Mouse (Mus musculus) kidney, embryonic 14.5 days (tissue): ENCODE measurements at regions not wholly inside any gene's neighbourhood (a gene's known extent, or its start where the extent isn't known, plus 50 kb on each side); places are given as distances from the start of the nearest gene placed in this dataset.

Experiments
- ATAC-seq: fragments of 200-750 bp; cut with Nextera tagmentation; 2 replicates; pipeline ENCODE4 v1.8.0; 2017; ENCODE audit warnings: moderate number of reproducible peaks, mild to moderate bottlenecking, moderate TSS enrichment, moderate library complexity; ENCODE audit not compliant: low FRiP score, low TSS enrichment
- H3K27ac ChIP-seq: fragments of 300-500 bp; sonication (generic); 2 replicates; pipeline ENCODE4 v1.5.1; 2014; ENCODE audit warnings: low read depth, mild to moderate bottlenecking, low read length, moderate library complexity, mixed read lengths
- H3K27me3 ChIP-seq: fragments of 300-500 bp; sonication (generic); 2 replicates; pipeline ENCODE4 v1.6.1; 2014; ENCODE audit warnings: mild to moderate bottlenecking, low read length; ENCODE audit not compliant: control insufficient read depth, insufficient read depth
- H3K36me3 ChIP-seq: fragments of 300-500 bp; sonication (generic); 2 replicates; pipeline ENCODE4 v1.6.1; 2014; ENCODE audit warnings: low read length, mixed read lengths; ENCODE audit not compliant: control insufficient read depth, insufficient read depth
- H3K4me1 ChIP-seq: fragments of 300-500 bp; sonication (generic); 2 replicates; pipeline ENCODE4 v1.6.1; 2014; ENCODE audit warnings: low read length, mixed read lengths; ENCODE audit not compliant: control insufficient read depth, insufficient read depth
- H3K4me2 ChIP-seq: fragments of 300-500 bp; sonication (generic); replicated peaks from 2 replicates; pipeline ENCODE4 v1.6.1; 2014; ENCODE audit warnings: low read depth, mild to moderate bottlenecking, low read length
- H3K4me3 ChIP-seq: fragments of 300-500 bp; sonication (generic); 2 replicates; pipeline ENCODE4 v1.5.1; 2014; ENCODE audit warnings: mild to moderate bottlenecking, low read length
- H3K9ac ChIP-seq: fragments of 300-500 bp; sonication (generic); 2 replicates; pipeline ENCODE4 v1.6.1; 2014; ENCODE audit warnings: low read depth, mild to moderate bottlenecking, low read length, moderate library complexity
- H3K9me3 ChIP-seq: fragments of 300-500 bp; sonication (generic); 2 replicates; pipeline ENCODE4 v1.6.1; 2016; ENCODE audit warnings: low read length; ENCODE audit not compliant: control insufficient read depth
- WGBS: fragments of 180-500 bp; shearing (Covaris S2); extraction: QIAGEN DNeasy Blood & Tissue Kit; methylation state at CpG from one replicate; pipeline ENCODE4 v1.1.7; 2014; 5-methylcytosine and 5-hydroxymethylcytosine counted together

DNA sequence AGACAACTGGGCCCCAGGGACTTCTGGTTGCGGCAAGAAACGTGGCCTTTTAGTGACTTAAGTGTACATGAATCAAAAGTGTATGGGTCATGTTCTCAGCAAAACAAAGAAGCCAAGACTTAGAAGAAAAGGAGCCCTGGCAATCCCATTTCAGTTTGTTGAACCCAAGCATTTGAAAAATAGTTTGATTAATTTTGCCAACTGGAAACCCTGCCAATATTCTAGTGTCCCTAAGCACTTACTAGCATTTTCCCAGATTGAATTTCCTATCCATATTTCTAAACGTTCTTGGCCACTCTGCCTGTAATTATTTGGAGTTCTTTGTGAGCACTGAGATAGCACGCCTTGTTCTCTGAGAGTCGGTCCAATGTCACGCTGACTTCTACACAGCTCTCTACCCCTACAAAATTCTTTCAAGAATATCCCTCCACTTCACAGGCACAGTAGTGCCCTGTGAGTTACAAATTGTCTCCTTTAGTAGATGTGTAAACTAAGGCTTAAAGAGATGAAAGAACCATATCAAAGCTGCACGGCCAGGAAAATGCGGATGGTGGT lies 257.0 kb downstream of the Qk start:
- no peaks in the 10 kb centered on the region for H3K9me3 ChIP-seq
- H3K4me1 ChIP-seq = no peaks in the 10 kb centered on the region
- H3K36me3 ChIP-seq = no peaks in the 10 kb centered on the region
- H3K27me3 ChIP-seq = no peaks in the 10 kb centered on the region
- no peak overlapping the region for H3K4me3 ChIP-seq
- H3K27ac ChIP-seq = no peak overlapping the region
- no peak overlapping the region for H3K9ac ChIP-seq
- H3K4me2 ChIP-seq = no peak overlapping the region
- 76% methylated on average over 8 of the region's 8 CpGs for WGBS
- no peak for ATAC-seq

DNA sequence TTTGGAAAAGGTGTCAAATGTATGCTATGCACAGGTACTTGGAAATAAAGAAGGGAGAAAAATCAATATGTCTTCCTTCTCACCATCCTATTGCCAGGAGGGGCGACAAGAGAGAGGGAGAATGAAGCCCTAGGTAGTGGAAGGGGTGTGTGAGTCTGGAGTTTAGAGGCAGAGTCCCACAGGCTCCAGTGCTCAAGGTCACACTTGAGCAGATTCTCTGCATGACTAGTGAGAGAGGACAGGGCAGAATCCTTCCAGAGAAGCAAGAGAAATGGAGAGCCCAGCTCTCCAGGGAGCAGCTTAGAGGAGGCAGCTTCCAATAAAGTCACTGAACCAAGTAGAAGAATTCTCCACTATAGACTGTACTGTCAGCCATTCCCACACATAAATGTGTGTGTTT lies 261.9 kb downstream of the Qk start:
- Histone ChIP-seq H3K4me3 (no peak overlapping the region), H3K27ac (no peak overlapping the region), H3K9me3 (no peaks in the 10 kb centered on the region), H3K36me3 (no peaks in the 10 kb centered on the region), H3K9ac (no peak overlapping the region), H3K4me1 (no peaks in the 10 kb centered on the region), H3K4me2 (no peak overlapping the region), H3K27me3 (no peaks in the 10 kb centered on the region)
- ATAC-seq = peak; percentile 68; the same call in 1 of the 2 replicates
- WGBS = 60% methylated on average over 1 of the region's 1 CpGs

DNA sequence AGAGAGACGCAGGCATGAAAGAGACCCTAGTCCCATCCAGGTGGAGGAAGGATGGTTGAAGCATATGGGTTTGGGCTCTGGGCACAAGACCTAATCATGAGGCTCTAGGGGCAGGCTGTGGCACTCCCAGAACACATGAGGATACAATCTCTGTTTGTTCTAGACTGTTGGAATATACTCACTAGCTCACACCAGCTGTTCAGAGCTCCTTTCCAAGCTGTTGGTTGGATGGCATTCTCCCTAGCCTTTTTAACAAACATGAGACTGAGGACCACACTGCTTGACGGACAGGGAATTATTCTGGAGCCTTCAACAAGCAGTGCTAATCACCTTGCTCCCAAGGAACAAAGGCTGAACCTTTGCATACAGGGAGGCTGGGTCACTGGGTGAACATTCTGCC lies 263.6 kb downstream of the Qk start:
- Histone ChIP-seq H3K9me3 (no peaks in the 10 kb centered on the region), H3K9ac (no peak overlapping the region), H3K27me3 (no peaks in the 10 kb centered on the region), H3K27ac (no peak overlapping the region), H3K4me3 (no peak overlapping the region), H3K36me3 (no peaks in the 10 kb centered on the region), H3K4me1 (no peaks in the 10 kb centered on the region), H3K4me2 (no peak overlapping the region)
- no peak for ATAC-seq
- WGBS = 90% methylated on average over 2 of the region's 2 CpGs

DNA sequence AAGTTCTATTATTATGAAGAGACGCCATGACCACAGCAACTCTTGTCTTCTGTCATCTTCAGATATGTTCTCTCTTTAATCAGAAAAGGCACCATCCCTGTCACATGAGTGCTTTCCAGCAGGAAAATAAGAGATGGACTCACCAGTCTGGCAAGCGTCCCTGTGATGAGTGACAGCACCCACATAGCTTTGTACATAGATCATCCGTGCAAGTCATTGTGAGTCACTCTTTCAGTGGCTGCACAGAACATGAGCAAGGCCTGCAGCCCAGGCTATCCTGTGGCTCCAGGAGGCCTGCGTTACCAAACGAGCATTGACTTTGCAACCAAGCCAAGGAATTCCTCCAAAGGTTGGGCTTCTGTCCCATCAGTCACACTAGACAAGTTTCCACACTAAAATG lies 265.3 kb downstream of the Qk start:
- 89% methylated on average over 5 of the region's 5 CpGs for WGBS
- Histone ChIP-seq H3K4me2 (no peak overlapping the region), H3K4me3 (no peak overlapping the region), H3K9me3 (no peaks in the 10 kb centered on the region), H3K4me1 (no peaks in the 10 kb centered on the region), H3K27ac (no peak overlapping the region), H3K9ac (no peak overlapping the region), H3K27me3 (no peaks in the 10 kb centered on the region), H3K36me3 (no peaks in the 10 kb centered on the region)
- no peak for ATAC-seq

DNA sequence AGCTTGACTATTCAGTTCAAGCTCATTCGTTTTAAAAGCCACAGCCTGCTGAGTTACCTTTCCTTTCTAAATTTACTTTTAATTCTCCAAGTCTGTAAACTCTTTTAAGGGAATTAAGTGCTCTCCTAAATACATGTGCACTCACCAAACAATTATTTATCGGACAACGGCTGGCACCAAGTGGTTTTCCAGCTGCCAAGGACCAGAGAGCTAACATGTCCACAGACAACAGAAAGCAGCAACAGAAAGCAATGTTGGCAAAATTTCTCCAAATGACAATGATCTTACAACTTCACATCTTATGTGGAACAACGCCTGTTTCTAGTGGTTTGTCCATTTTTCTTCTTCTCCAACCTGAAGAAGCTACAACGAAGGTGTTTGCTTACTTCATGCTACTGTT lies 275.3 kb downstream of the Qk start:
- Histone ChIP-seq H3K36me3 (no peaks in the 10 kb centered on the region), H3K27ac (no peak overlapping the region), H3K9me3 (no peaks in the 10 kb centered on the region), H3K27me3 (no peaks in the 10 kb centered on the region), H3K9ac (no peak overlapping the region), H3K4me2 (no peak overlapping the region), H3K4me1 (no peaks in the 10 kb centered on the region), H3K4me3 (no peak overlapping the region)
- 84% methylated on average over 5 of the region's 5 CpGs for WGBS
- no peak for ATAC-seq

DNA sequence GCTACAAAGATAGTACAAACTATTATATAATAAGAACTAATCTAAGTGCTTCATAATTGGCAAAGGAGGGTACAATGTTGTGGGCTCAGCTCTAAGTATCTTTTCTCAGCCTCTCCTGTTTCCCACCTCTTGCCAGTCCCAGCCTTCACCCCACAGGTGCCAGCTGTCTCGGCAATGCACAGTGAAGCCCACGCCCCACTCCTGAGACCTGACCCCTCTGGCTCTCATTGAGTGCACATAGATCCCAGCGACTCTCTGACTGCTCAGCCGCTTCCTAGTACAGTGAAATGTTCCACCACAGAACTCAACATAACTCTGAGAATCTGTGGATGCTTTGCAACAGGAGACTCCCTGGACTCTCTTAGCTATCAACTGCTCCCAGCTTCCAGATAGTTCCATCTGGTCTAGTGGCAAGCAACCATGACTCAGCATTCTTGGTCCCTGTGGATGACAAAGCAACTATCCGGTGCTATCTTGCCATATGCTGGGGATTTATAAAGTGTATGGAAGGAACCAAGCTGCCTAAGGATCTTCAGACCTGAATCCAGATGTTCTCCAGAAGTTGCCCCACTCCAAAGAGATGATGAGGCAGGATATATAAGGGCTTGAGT lies 277.5 kb downstream of the Qk start:
- no peak overlapping the region for H3K27ac ChIP-seq
- no peak overlapping the region for H3K4me3 ChIP-seq
- no peaks in the 10 kb centered on the region for H3K4me1 ChIP-seq
- ATAC-seq = no peak
- no peak overlapping the region for H3K4me2 ChIP-seq
- WGBS = 91% methylated on average over 5 of the region's 5 CpGs
- H3K27me3 ChIP-seq = no peaks in the 10 kb centered on the region
- no peaks in the 10 kb centered on the region for H3K36me3 ChIP-seq
- no peak overlapping the region for H3K9ac ChIP-seq
- H3K9me3 ChIP-seq = no peaks in the 10 kb centered on the region

DNA sequence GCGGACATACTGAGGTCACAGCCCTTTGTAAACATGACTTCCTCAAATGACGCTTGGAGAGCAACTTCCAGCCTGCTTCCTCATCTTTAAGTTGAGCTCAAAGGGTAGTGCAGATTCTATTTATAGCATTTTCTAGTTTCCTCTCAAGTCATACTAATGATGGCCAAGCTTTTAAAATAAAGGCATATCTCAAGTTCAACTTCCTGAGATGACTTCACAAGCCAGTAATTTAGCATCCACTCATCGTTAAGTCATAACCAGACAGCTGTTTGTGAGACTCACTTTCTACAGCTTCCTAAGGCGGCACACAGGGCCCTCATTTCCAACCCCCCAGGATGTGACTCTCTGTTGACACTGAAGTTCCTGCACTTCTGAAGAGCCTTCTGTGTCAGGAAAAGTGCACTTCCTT lies 278.7 kb downstream of the Qk start:
- no peak for ATAC-seq
- Histone ChIP-seq H3K9me3 (no peaks in the 10 kb centered on the region), H3K36me3 (no peaks in the 10 kb centered on the region), H3K4me3 (no peak overlapping the region), H3K27ac (no peak overlapping the region), H3K9ac (no peak overlapping the region), H3K27me3 (no peaks in the 10 kb centered on the region), H3K4me2 (no peak overlapping the region), H3K4me1 (no peaks in the 10 kb centered on the region)
- 57% methylated on average over 4 of the region's 4 CpGs for WGBS

DNA sequence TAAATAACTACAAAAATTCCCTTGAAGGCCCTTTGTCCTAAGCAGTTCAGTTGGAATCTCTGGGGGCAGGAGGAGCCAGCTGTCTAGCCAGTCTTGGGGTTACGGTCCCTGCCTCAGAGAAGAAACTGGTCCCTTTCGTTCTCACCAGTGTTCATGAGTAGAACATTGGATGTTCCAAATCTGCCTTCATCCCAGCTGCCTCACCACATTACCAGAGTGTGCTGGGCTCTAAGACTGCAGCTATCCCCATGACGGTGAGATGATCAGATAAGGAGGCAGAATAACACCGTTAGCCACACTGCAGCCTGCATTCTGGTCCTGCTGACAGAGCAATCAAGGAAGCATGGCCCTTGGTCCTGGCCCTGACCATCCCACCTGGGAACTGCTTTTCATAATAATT lies 279.3 kb downstream of the Qk start:
- Histone ChIP-seq H3K4me2 (no peak overlapping the region), H3K27ac (no peak overlapping the region), H3K36me3 (no peaks in the 10 kb centered on the region), H3K9ac (no peak overlapping the region), H3K4me3 (no peak overlapping the region), H3K27me3 (no peaks in the 10 kb centered on the region), H3K9me3 (no peaks in the 10 kb centered on the region), H3K4me1 (no peaks in the 10 kb centered on the region)
- WGBS = 55% methylated on average over 4 of the region's 4 CpGs
- ATAC-seq = no peak

DNA sequence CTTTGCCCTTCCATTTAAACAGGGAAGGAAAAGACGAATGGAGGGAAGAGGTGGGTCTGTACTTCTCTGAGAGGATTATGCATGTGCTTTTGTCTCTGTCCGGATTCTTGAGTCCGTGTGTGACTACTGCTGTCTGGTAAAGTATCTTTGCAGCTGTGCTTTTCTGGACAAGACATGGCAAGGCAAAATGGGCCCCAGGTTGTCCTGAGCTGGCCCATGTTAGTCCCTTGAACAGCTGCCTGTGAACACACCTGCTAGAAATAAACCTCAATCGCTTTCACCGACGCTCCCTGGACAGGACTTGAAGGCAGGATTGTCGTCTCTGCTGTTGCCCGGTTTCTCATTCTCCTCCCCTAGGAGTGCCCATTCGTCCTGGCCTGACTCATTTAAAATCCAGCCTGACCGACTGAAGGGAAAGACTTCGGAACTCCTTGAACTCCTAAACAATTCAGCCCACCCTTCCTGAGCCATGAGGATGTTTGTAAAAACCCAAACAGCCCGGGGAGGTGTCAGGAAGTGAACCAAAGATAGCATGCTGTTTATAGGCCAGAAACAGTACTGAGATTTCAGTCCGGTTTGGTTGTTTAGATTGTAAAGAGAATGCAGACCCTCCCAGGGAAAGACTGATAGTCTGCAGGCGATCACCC lies 281.7 kb downstream of the Qk start:
- H3K9me3 ChIP-seq = no peaks in the 10 kb centered on the region
- H3K4me3 ChIP-seq = no peak overlapping the region
- WGBS = 56% methylated on average over 14 of the region's 14 CpGs
- ATAC-seq = no peak
- H3K27me3 ChIP-seq = no peaks in the 10 kb centered on the region
- H3K9ac ChIP-seq = no peak overlapping the region
- no peak overlapping the region for H3K4me2 ChIP-seq
- no peaks in the 10 kb centered on the region for H3K4me1 ChIP-seq
- H3K27ac ChIP-seq = no peak overlapping the region
- no peaks in the 10 kb centered on the region for H3K36me3 ChIP-seq
